Mouse (Mus musculus): ENCODE results near the gene Map3k1. TPM values are rescaled to one million over a fixed set of nuclear protein-coding genes. Genes with fewer than 3 reads are reported as not detected.
"Not testable (repeated sequence)": the region's sequence is repeated elsewhere in the genome, so short reads cannot be mapped to it uniquely, and the experiment has no call there.

Map3k1 gene
- polyA plus RNA-seq, 1 experiment from 2014 or later: 20.5 TPM

DNA sequence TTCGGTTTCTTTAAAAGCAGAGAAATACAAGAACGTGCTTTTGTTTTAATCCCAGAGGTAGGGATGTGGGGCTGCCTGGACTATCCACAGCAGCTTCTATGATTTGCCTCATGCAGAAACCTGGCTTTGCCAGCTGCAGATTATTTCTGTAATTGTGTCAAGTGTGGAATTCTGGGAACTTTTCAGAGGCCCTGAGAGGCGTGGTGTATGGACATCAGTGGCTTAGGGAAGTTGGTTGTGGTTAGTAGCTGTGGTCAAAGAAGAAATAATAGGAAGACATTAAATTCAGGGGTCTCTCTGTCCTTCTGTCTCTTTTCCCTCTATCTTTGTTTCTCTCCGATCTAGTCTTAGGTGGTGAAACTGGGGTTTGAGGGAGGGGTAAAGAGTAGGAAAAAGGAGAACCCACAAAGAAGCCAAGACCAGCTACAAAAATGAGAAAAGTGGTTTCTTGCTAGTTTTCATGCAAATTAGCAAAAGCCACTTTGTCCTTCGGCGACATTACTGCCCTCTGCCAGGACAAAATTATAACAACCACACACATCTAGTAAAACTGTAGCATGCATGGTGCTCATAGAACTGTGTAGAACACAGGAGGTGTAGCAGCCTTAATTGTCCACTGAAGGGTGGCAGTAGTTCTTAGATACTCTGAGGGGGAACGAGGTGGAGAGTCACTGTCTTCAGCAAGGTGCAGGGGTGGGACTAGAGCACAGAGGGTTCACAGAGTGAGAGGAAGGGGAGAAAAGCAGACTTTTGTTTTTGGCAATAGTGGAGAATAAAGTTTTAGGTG, 67.4 kb downstream of the Map3k1 start:
- no peaks in the 10 kb centered on the region for H3K27me3 ChIP-seq (replicated peaks; ENCODE audit: control insufficient read depth, insufficient read depth, low read length)

DNA sequence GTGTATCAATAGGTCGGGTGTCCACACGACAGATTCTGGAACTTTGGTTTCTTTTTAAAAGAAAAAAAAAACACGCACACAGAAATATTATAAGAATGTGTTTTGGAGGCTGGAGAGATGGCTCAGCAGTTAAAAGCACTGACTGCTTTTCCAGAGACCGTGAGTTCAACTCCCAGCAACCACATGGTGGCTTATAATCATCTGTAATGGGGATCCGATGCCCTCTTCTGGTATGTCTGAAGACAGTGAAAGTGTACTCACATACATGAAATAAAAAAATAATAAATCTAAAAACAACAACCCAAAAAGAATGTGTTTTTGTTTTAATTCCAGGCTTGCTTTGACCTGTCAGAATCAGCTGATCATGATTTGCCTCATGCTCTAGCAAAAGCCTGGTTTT, 81.9 kb downstream of the Map3k1 start:
- H3K9ac ChIP-seq (ENCODE audit: low read depth, low read length): no peak overlapping the region

More for the DNA sequence above, 67.4 kb downstream of the Map3k1 start:
- Histone ChIP-seq H3K27ac (ENCODE audit: low read length) (no peak overlapping the region), H3K4me1 (ENCODE audit: control insufficient read depth, insufficient read depth, low read length) (no peaks in the 10 kb centered on the region), H3K36me3 (ENCODE audit: control insufficient read depth, insufficient read depth, low read length) (no peaks in the 10 kb centered on the region), H3K9ac (ENCODE audit: low read depth, low read length) (no peak overlapping the region), H3K4me2 (ENCODE audit: low read depth, low read length) (no peak overlapping the region), H3K4me3 (ENCODE audit: low read length) (no peak overlapping the region), H3K9me3 (ENCODE audit: control insufficient read depth, low read length) (no peaks in the 10 kb centered on the region; the same call in 1 of the 2 replicates)
- no peak for ATAC-seq
- 79% methylated on average over 7 of the region's 7 CpGs for WGBS

DNA sequence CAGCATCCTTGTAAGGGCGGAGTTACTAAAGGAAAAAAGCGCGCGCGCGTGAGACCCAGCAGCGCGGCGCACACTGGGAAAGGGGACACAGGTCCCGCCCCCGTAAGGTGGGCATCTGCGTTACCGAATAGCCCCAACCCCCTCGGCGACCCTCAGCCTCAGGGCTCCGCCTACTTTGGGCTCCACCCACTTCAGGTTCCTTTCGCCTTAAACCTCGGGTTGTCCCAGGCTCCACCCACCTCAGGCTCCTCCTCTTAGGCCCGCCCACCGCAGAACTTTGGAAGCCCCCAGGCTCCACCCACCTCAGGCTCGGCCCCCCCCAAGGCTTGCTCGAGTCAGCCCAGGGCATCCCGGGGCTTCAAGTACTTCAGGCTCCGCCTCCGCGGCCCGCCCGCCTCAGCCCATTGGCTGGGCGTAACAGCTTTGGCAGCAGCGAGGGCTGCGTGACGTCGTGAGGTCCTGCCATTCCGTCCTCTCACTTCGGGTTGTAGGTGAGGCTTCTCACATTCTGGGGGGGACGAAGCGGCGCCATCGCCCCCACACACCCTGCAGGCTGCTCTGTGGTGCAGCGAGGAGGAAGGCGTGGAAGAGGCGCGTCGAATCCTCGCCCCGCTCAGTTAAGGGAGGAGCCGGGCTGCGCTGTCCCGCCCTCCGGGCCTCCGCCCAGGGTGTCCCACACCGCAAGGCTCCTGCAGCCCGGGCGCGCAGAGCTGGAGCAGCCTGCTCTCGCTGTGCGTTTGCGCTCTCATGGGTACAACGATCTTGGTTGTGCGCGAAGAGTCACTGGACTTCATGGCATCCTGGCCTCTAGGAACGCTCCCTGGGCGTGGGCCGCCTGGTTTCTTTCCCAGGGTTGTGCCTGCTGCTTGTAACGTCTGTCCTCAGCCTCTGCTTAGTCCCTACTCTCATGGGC, 83.4 kb downstream of the Map3k1 start:
- Histone ChIP-seq H3K27ac (ENCODE audit: low read length) (peak overlapping the region; percentile 90), H3K36me3 (ENCODE audit: control insufficient read depth, insufficient read depth, low read length) (no peaks in the 10 kb centered on the region), H3K27me3 (replicated peaks; ENCODE audit: control insufficient read depth, insufficient read depth, low read length) (no peaks in the 10 kb centered on the region), H3K4me1 (ENCODE audit: control insufficient read depth, insufficient read depth, low read length) (peaks cover 9% of the 10 kb centered on the region), H3K9ac (ENCODE audit: low read depth, low read length) (peak overlapping the region; percentile 78), H3K4me3 (ENCODE audit: low read length) (peak overlapping the region; percentile 71), H3K4me2 (ENCODE audit: low read depth, low read length) (peak overlapping the region; percentile 92), H3K9me3 (ENCODE audit: control insufficient read depth, low read length) (peaks cover 4% of the 10 kb centered on the region; the same call in 1 of the 2 replicates)
- under 1% methylated on average over 64 of the region's 65 CpGs for WGBS
- ATAC-seq: peak; percentile 99

More for the DNA sequence above, 81.9 kb downstream of the Map3k1 start:
- H3K27ac ChIP-seq (ENCODE audit: low read length): no peak overlapping the region
- peaks cover 4% of the 10 kb centered on the region; the same call in 1 of the 2 replicates for H3K9me3 ChIP-seq (ENCODE audit: control insufficient read depth, low read length)
- H3K4me1 ChIP-seq (ENCODE audit: control insufficient read depth, insufficient read depth, low read length): peaks cover 9% of the 10 kb centered on the region
- no peak overlapping the region for H3K4me2 ChIP-seq (ENCODE audit: low read depth, low read length)
- H3K36me3 ChIP-seq (ENCODE audit: control insufficient read depth, insufficient read depth, low read length): no peaks in the 10 kb centered on the region
- no peaks in the 10 kb centered on the region for H3K27me3 ChIP-seq (replicated peaks; ENCODE audit: control insufficient read depth, insufficient read depth, low read length)
- no peak overlapping the region for H3K4me3 ChIP-seq (ENCODE audit: low read length)
- WGBS: 94% methylated on average over 5 of the region's 5 CpGs
- no peak for ATAC-seq

DNA sequence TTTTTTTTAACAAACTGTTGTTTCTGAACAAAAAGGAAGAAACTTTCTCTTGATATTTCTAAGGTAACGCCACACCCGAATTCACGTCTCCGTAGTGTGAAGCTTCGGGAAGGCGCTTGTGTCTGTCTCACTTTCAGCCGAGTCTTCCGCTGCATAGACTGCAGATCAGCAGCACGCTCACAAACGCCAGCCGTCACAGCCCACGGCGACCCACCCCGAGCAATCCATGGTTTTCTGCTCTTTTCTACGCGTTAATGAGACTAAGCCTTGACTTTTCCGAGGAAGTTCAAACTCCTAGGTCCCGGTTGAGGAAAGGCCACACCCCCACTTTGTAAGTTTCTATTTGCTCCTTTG, 84.0 kb downstream of the Map3k1 start:
- no peaks in the 10 kb centered on the region for H3K36me3 ChIP-seq (ENCODE audit: control insufficient read depth, insufficient read depth, low read length)
- H3K4me1 ChIP-seq (ENCODE audit: control insufficient read depth, insufficient read depth, low read length): peaks cover 9% of the 10 kb centered on the region
- H3K9me3 ChIP-seq (ENCODE audit: control insufficient read depth, low read length): peaks cover 4% of the 10 kb centered on the region; the same call in 1 of the 2 replicates
- H3K9ac ChIP-seq (ENCODE audit: low read depth, low read length): peak overlapping the region; percentile 63
- H3K4me2 ChIP-seq (ENCODE audit: low read depth, low read length): peak overlapping the region; percentile 59
- WGBS: under 1% methylated on average over 18 of the region's 18 CpGs
- peak overlapping the region; percentile 74 for H3K27ac ChIP-seq (ENCODE audit: low read length)
- H3K27me3 ChIP-seq (replicated peaks; ENCODE audit: control insufficient read depth, insufficient read depth, low read length): no peaks in the 10 kb centered on the region
- H3K4me3 ChIP-seq (ENCODE audit: low read length): peak overlapping the region; percentile 71
- ATAC-seq: no peak

DNA sequence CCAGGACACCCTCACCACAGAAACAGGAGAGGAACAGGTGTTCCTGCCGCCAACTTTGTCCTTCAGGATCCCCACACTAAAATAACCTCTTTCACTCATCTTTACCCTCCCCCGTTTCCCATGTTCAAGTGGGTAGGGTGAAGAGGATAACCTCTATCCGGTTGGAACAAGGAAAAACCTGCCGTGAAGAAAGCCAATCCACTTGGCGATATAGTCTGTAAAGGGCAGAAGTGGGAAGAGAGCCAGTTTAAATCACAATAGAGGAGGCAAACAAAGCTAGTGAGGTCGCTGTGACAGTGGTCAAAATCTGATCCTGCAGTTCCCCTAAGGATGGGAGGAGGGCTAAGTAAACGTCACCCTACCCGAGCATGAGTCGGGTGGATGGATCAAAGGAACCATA, 89.1 kb downstream of the Map3k1 start:
- Histone ChIP-seq H3K4me2 (ENCODE audit: low read depth, low read length) (no peak overlapping the region), H3K27me3 (replicated peaks; ENCODE audit: control insufficient read depth, insufficient read depth, low read length) (no peaks in the 10 kb centered on the region), H3K4me1 (ENCODE audit: control insufficient read depth, insufficient read depth, low read length) (peaks cover 5% of the 10 kb centered on the region; the same call in 1 of the 2 replicates), H3K9me3 (ENCODE audit: control insufficient read depth, low read length) (no peaks in the 10 kb centered on the region), H3K27ac (ENCODE audit: low read length) (no peak overlapping the region), H3K36me3 (ENCODE audit: control insufficient read depth, insufficient read depth, low read length) (peaks cover 4% of the 10 kb centered on the region; the same call in 1 of the 2 replicates), H3K9ac (ENCODE audit: low read depth, low read length) (no peak overlapping the region), H3K4me3 (ENCODE audit: low read length) (no peak overlapping the region)
- WGBS: 58% methylated on average over 9 of the region's 9 CpGs
- no peak for ATAC-seq

DNA sequence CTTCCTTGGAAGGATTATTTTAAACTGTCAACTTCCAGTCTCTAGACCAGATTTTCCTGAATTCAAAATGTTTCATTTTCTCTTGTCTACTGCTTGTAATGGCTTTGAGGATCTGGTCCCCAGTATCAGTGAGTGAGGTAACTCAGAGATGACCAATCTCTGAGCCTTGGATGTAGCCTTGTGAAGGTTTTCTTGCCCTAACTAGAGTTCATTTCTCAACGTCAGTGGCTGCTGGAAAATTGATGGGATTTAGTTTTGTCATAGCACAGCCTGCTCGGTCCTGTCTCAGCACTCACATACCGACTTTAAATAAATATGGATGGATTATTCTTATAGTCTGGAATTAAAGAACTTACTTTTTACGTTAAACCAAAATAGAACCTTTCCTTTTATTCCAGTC, 98.3 kb downstream of the Map3k1 start:
- Histone ChIP-seq H3K4me1 (ENCODE audit: control insufficient read depth, insufficient read depth, low read length) (no peaks in the 10 kb centered on the region), H3K9me3 (ENCODE audit: control insufficient read depth, low read length) (no peaks in the 10 kb centered on the region), H3K9ac (ENCODE audit: low read depth, low read length) (no peak overlapping the region), H3K36me3 (ENCODE audit: control insufficient read depth, insufficient read depth, low read length) (peaks cover 31% of the 10 kb centered on the region), H3K27me3 (replicated peaks; ENCODE audit: control insufficient read depth, insufficient read depth, low read length) (no peaks in the 10 kb centered on the region), H3K4me2 (ENCODE audit: low read depth, low read length) (no peak overlapping the region), H3K4me3 (ENCODE audit: low read length) (no peak overlapping the region), H3K27ac (ENCODE audit: low read length) (no peak overlapping the region)
- 83% methylated on average over 4 of the region's 4 CpGs for WGBS
- ATAC-seq: no peak

DNA sequence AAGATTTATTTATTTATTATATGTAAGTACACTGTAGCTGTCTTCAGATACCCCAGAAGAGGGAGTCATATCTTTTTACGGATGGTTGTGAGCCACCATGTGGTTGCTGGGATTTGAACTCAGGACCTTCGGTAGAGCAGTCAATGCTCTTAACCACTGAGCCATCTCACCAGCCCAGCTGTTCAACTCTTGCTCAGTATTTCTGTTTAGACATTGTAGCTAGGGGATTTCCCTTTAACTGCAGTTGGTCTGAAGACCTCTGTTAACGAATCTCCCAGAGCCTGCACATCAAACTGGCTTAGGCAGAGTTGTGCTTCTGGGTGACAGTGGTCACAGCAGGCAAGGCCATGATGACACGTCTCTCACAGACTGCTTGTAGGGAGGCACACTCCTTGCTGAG, 104.8 kb downstream of the Map3k1 start:
- H3K4me1 ChIP-seq (ENCODE audit: control insufficient read depth, insufficient read depth, low read length); H3K27me3 ChIP-seq (replicated peaks; ENCODE audit: control insufficient read depth, insufficient read depth, low read length); H3K9ac ChIP-seq (ENCODE audit: low read depth, low read length); H3K4me2 ChIP-seq (ENCODE audit: low read depth, low read length); ATAC-seq; H3K27ac ChIP-seq (ENCODE audit: low read length); H3K9me3 ChIP-seq (ENCODE audit: control insufficient read depth, low read length); H3K4me3 ChIP-seq (ENCODE audit: low read length): not testable (repeated sequence)
- 86% methylated on average over 4 of the region's 4 CpGs for WGBS
- H3K36me3 ChIP-seq (ENCODE audit: control insufficient read depth, insufficient read depth, low read length): peaks cover 27% of the 10 kb centered on the region

DNA sequence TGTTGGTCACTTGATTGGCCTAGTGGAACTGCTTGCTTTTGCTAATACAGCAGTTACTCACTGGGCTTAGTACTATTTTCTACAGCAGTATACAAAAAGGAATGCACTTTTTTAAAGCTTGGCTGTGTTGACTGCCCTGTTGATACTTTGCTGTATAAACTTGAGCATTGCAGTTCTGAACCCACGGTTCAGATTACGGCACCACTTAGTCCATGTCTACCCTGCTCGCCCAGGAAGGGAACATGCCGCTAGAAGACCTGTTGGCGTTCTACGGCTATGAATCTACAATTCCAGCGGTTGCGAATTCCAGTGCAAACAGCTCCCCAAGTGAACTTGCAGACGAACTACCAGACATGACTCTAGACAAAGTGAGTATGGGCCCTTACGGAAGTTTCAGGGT, 105.4 kb downstream of the Map3k1 start:
- peaks cover 27% of the 10 kb centered on the region for H3K36me3 ChIP-seq (ENCODE audit: control insufficient read depth, insufficient read depth, low read length)
- 93% methylated on average over 10 of the region's 10 CpGs for WGBS
- H3K27me3 ChIP-seq (replicated peaks; ENCODE audit: control insufficient read depth, insufficient read depth, low read length): no peaks in the 10 kb centered on the region
- ATAC-seq: no peak
- no peak overlapping the region for H3K4me2 ChIP-seq (ENCODE audit: low read depth, low read length)
- H3K9ac ChIP-seq (ENCODE audit: low read depth, low read length): no peak overlapping the region
- H3K9me3 ChIP-seq (ENCODE audit: control insufficient read depth, low read length): no peaks in the 10 kb centered on the region
- no peak overlapping the region for H3K4me3 ChIP-seq (ENCODE audit: low read length)
- no peak overlapping the region for H3K27ac ChIP-seq (ENCODE audit: low read length)
- H3K4me1 ChIP-seq (ENCODE audit: control insufficient read depth, insufficient read depth, low read length): no peaks in the 10 kb centered on the region

All from intestine, embryonic 16.5 days (tissue).